Mouse (Mus musculus): ENCODE data around the gene Syncrip.
"Not testable (repeated sequence)": the region's sequence is repeated elsewhere in the genome, so short reads cannot be mapped to it uniquely, and the experiment has no call there.

The Syncrip gene

GRCm38 (mm10) chr9:88481791-88482160, 598 bp downstream of the Syncrip start:
- DNase-seq, result peak; percentile 41 to 58

GRCm38 (mm10) chr9:88481061-88481790, 1.1 kb downstream of the Syncrip start:
- peak; percentile 35 to 48 for DNase-seq

- no peak for DNase-seq
Observed at GRCm38 (mm10) chr9:88480120-88480519, 2.3 kb downstream of the Syncrip start.

GRCm38 (mm10) chr9:88476138-88476537, 6.2 kb downstream of the Syncrip start:
- peak in 1 of 2 experiments; percentile 18 for DNase-seq

GRCm38 (mm10) chr9:88461017-88461416, 21.4 kb downstream of the Syncrip start:
- DNase-seq, result not testable (repeated sequence)

GRCm38 (mm10) chr9:88439991-88440390, 42.4 kb downstream of the Syncrip start:
- no peak for DNase-seq

GRCm38 (mm10) chr9:88439238-88439600, 43.2 kb downstream of the Syncrip start:
- no peak for DNase-seq

- peak; percentile 95 to 97 for DNase-seq
Observed at GRCm38 (mm10) chr9:88438555-88439237, 43.7 kb downstream of the Syncrip start, which contains the start of gene Snx14. Gene Snx14, minus strand, starts transcription at chr9:88438958.

GRCm38 (mm10) chr9:88438237-88438554, 44.2 kb downstream of the Syncrip start:
- no peak for DNase-seq

- no peak for DNase-seq
Observed at GRCm38 (mm10) chr9:88437342-88438236, 44.8 kb downstream of the Syncrip start.

GRCm38 (mm10) chr9:88424356-88424755, 58.0 kb downstream of the Syncrip start:
- no peak for DNase-seq

- DNase-seq, result no peak
Observed at GRCm38 (mm10) chr9:88422428-88422827, 59.9 kb downstream of the Syncrip start.

- DNase-seq, result no peak
Observed at GRCm38 (mm10) chr9:88416752-88417151, 65.6 kb downstream of the Syncrip start.

- DNase-seq, result no peak
Observed at GRCm38 (mm10) chr9:88409978-88410377, 72.4 kb downstream of the Syncrip start.

GRCm38 (mm10) chr9:88404515-88404914, 77.9 kb downstream of the Syncrip start:
- no peak for DNase-seq

GRCm38 (mm10) chr9:88404088-88404487, 78.3 kb downstream of the Syncrip start:
- DNase-seq, result no peak

- DNase-seq, result no peak
Observed at GRCm38 (mm10) chr9:88398461-88398860, 83.9 kb downstream of the Syncrip start.

Measured in cerebellum, postnatal 36 days (tissue).